Mouse (Mus musculus) liver, embryonic 11.5 days (tissue): ENCODE results near the gene Folr1. TPM values are rescaled to one million over a fixed set of nuclear protein-coding genes. Genes with fewer than 3 reads are reported as not detected.

Source experiments
- ATAC-seq: fragments of 200-750 bp; cut with Nextera tagmentation; replicated peaks from 2 replicates; pipeline ENCODE4 v1.8.0; 2017; ENCODE audit warnings: moderate number of reproducible peaks, mild to moderate bottlenecking, moderate TSS enrichment, moderate library complexity; ENCODE audit not compliant: low FRiP score
- DNase-seq: peaks from one replicate; pipeline ENCODE4 v3.0.0-alpha.2; 2017; ENCODE audit warnings: low spot score
- H3K27ac ChIP-seq: fragments of 300-500 bp; sonication (generic); 2 replicates; pipeline ENCODE4 v1.5.1; 2014; ENCODE audit warnings: mild to moderate bottlenecking, low read depth, low read length, control low read depth
- H3K27me3 ChIP-seq: fragments of 300-500 bp; sonication (generic); replicated peaks from 2 replicates; pipeline ENCODE4 v1.6.1; 2014; ENCODE audit warnings: low read length, mixed read lengths; ENCODE audit not compliant: control insufficient read depth, insufficient read depth
- H3K36me3 ChIP-seq: fragments of 300-500 bp; sonication (generic); 2 replicates; pipeline ENCODE4 v1.6.1; 2014; ENCODE audit warnings: mild to moderate bottlenecking, low read length, moderate library complexity, mixed read lengths; ENCODE audit not compliant: control insufficient read depth, insufficient read depth
- H3K4me1 ChIP-seq: fragments of 300-500 bp; sonication (generic); replicated peaks from 2 replicates; pipeline ENCODE4 v1.6.1; 2014; ENCODE audit warnings: low read length, mixed read lengths; ENCODE audit not compliant: control insufficient read depth, insufficient read depth
- H3K4me2 ChIP-seq: fragments of 300-500 bp; sonication (generic); 2 replicates; pipeline ENCODE4 v1.6.1; 2014; ENCODE audit warnings: mild to moderate bottlenecking, control low read depth, moderate library complexity
- H3K4me3 ChIP-seq: fragments of 300-500 bp; sonication (generic); 2 replicates; pipeline ENCODE4 v1.5.1; 2014; ENCODE audit warnings: low read depth, low read length, control low read depth
- H3K9ac ChIP-seq: fragments of 300-500 bp; sonication (generic); 2 replicates; pipeline ENCODE4 v1.6.1; 2014; ENCODE audit warnings: low read depth, low read length, control low read depth
- H3K9me3 ChIP-seq: fragments of 300-500 bp; sonication (generic); 2 replicates; pipeline ENCODE4 v1.6.1; 2016; ENCODE audit warnings: low read length, inconsistent platforms, mixed read lengths; ENCODE audit not compliant: control insufficient read depth
- WGBS: fragments of 180-500 bp; shearing (Covaris S2); extraction: QIAGEN DNeasy Blood & Tissue Kit; methylation state at CpG from one replicate; pipeline ENCODE4 v1.1.7; 2014; 5-methylcytosine and 5-hydroxymethylcytosine counted together
- polyA plus RNA-seq: library from polyadenylated mRNA; unstranded; fragments of >200 nt; fragmentation: Nextera tagmentation; extraction: Ambion mirVana; gene quantifications from 2 replicates; pipeline ENCODE4 v1.2.1, GENCODE M21; 2014

Folr1 gene
- polyA plus RNA-seq: 0.27 and 0.42 TPM in 2 replicates

DNA sequence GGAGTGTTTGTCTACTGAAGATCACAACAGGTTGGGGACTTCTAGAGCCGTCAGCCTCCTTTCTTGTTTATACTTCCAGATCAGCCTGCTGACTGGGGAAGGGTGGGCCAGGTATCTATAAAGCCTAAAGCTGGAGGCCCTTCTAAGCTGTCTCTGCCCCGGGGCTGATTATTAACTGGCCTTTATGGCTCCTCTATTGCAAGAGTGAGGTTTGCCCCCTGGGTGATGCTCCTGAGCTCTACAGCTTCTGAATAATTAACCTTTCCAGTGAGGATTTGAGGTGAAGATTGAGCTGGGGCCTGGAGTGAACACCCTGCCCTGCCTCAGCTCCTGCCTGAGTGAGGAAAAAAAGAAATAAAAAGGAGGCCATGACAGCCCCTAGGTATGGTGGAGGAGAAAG, at the start of gene Folr1:
Gene Folr1 (minus strand): TSS at position 160 of the 400 bp plus-strand sequence.
- no peaks in the 10 kb centered on the region for H3K9me3 ChIP-seq
- no peak within 1 kb of the TSS for H3K4me2 ChIP-seq
- DNase-seq (no peak), ATAC-seq (no peak)
- H3K9ac ChIP-seq: no peak within 1 kb of the TSS
- H3K36me3 ChIP-seq: no peaks in the 10 kb centered on the region
- 62% methylated on average over 2 of the region's 2 CpGs for WGBS
- no peak within 1 kb of the TSS for H3K4me3 ChIP-seq
- H3K27ac ChIP-seq: no peak within 1 kb of the TSS
- no peaks in the 10 kb centered on the region for H3K27me3 ChIP-seq
- no peaks in the 10 kb centered on the region for H3K4me1 ChIP-seq

DNA sequence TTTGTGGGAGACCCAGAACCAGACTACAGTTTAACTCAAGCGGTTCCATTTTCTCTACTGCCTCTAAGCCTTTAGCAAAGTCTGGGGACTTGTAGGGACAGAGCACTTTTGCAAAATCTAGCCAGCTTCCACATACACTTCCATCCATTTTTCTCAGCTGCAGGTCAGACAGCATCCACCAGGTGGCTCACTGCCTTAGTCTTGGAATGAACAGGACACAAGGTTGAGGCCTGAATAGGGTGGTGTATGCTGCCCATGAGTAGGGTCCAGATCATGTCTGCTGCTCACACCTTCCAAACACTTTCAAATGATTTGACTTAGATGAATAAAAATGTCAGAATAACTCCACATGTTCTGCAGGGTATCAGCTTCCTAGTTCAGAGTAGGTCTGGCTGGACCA, 47.5 kb upstream of the Folr1 start:
- Histone ChIP-seq H3K9me3 (no peaks in the 10 kb centered on the region), H3K4me1 (no peaks in the 10 kb centered on the region), H3K4me2 (no peak overlapping the region), H3K36me3 (peaks cover 3% of the 10 kb centered on the region; the same call in 1 of the 2 replicates), H3K9ac (no peak overlapping the region), H3K27me3 (no peaks in the 10 kb centered on the region), H3K27ac (no peak overlapping the region), H3K4me3 (no peak overlapping the region)
- ATAC-seq (peak; percentile 71), DNase-seq (peak; percentile 54)
- 10% methylated on average over 1 of the region's 1 CpGs for WGBS

DNA sequence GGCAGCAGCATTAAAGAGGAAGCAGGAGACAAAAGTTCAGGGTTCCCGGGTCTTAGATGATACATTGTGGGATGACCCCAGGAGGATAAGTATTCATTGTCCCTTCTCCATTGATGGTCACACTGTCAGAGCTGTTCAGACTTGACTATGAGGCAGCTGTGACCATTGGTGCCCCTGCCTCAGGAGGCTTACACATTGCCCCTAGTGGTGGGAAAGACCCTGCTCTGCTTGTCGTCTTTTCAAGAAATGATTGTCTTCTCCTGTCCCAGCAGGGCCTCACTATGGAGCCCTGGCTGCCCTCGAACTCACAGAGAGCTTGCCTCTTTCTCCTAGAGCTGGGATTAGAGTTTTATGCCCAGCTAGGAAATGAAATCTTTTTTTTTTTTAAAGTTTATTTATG, 41.4 kb upstream of the Folr1 start:
- Histone ChIP-seq H3K9ac (no peak overlapping the region), H3K4me3 (no peak overlapping the region), H3K9me3 (no peaks in the 10 kb centered on the region), H3K36me3 (peaks cover 17% of the 10 kb centered on the region), H3K27ac (no peak overlapping the region), H3K27me3 (no peaks in the 10 kb centered on the region), H3K4me1 (peaks cover 7% of the 10 kb centered on the region), H3K4me2 (no peak overlapping the region)
- WGBS: 75% methylated on average over 3 of the region's 3 CpGs
- DNase-seq: no peak
- no peak for ATAC-seq

- no peaks in the 10 kb centered on the region for H3K27me3 ChIP-seq
- peaks cover 17% of the 10 kb centered on the region for H3K36me3 ChIP-seq
- no peak for ATAC-seq
- peaks cover 13% of the 10 kb centered on the region for H3K4me1 ChIP-seq
- no peak overlapping the region for H3K4me2 ChIP-seq
- no peak overlapping the region for H3K4me3 ChIP-seq
- WGBS: 84% methylated on average over 4 of the region's 4 CpGs
- DNase-seq: no peak
- no peak overlapping the region for H3K27ac ChIP-seq
- no peaks in the 10 kb centered on the region for H3K9me3 ChIP-seq
- no peak overlapping the region for H3K9ac ChIP-seq
Observed at GRCm38 (mm10) chr7:101910138-101910537, 39.5 kb upstream of the Folr1 start.

GRCm38 (mm10) chr7:101908367-101908766, 37.8 kb upstream of the Folr1 start:
- ATAC-seq: no peak
- no peaks in the 10 kb centered on the region for H3K9me3 ChIP-seq
- no peak overlapping the region for H3K4me3 ChIP-seq
- H3K4me2 ChIP-seq: peak overlapping the region; percentile 19; the same call in 1 of the 2 replicates
- peaks cover 13% of the 10 kb centered on the region for H3K4me1 ChIP-seq
- no peak overlapping the region for H3K27ac ChIP-seq
- DNase-seq: no peak
- H3K36me3 ChIP-seq: peaks cover 17% of the 10 kb centered on the region
- WGBS: 57% methylated on average over 4 of the region's 4 CpGs
- H3K27me3 ChIP-seq: no peaks in the 10 kb centered on the region
- H3K9ac ChIP-seq: peak overlapping the region; percentile 1; the same call in 1 of the 2 replicates

DNA sequence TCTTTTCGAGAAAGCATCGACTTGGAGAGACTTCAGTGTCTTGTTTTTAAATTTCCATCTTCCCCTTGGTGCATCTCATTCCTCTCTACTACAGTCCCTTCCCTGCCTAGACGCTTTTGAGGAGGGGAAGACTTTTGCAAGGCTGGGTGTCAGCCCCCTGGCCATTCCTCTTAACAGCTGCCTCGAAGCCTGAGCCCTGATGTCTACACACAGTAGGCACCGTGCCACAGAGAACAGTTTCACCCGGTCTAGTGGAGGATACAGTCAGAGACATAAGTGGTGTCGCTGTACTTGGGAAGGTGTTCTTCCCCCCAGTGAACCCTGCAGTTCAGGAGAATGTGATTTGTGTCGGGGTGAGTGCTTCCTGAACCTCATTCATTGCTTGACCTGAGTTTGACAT, 36.1 kb upstream of the Folr1 start:
- DNase-seq (no peak), ATAC-seq (no peak)
- WGBS: 52% methylated on average over 8 of the region's 8 CpGs
- H3K4me3 ChIP-seq: peak overlapping the region; percentile 66
- peaks cover 13% of the 10 kb centered on the region for H3K4me1 ChIP-seq
- H3K9me3 ChIP-seq: no peaks in the 10 kb centered on the region
- peak overlapping the region; percentile 89 for H3K4me2 ChIP-seq
- H3K36me3 ChIP-seq: peaks cover 16% of the 10 kb centered on the region; the same call in 1 of the 2 replicates
- no peaks in the 10 kb centered on the region for H3K27me3 ChIP-seq
- H3K9ac ChIP-seq: peak overlapping the region; percentile 77
- peak overlapping the region; percentile 87 for H3K27ac ChIP-seq

DNA sequence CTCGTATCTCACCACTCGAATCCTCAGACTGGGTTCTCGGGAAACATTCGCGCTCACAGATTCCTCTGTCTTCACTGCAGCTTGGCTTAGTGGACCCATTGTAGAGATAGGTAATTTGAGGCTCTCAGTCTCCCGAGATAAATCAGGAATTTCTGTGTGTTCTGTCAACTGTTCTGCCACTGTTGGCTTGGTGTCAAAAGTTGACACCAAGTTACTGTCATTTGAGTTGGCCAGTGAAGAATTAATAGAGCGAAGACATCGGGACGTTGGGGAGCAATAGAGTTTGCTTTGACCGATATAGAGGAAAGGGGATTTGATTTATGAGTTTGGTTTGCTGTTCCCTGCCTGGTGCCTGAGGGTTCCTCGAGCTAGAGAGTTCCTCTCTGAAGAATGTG, 35.7 kb upstream of the Folr1 start, which contains the start of gene Tomt:
Gene Tomt (minus strand): TSS at position 73 of the 395 bp plus-strand sequence.
- no peaks in the 10 kb centered on the region for H3K27me3 ChIP-seq
- DNase-seq (no peak), ATAC-seq (no peak)
- H3K36me3 ChIP-seq: peaks cover 16% of the 10 kb centered on the region; the same call in 1 of the 2 replicates
- no peaks in the 10 kb centered on the region for H3K9me3 ChIP-seq
- peaks cover 13% of the 10 kb centered on the region for H3K4me1 ChIP-seq
- H3K27ac ChIP-seq: peak within 1 kb of the TSS; percentile 87
- H3K4me2 ChIP-seq: peak within 1 kb of the TSS; percentile 89
- WGBS: 8% methylated on average over 11 of the region's 11 CpGs
- H3K9ac ChIP-seq: peak within 1 kb of the TSS; percentile 77
- peak within 1 kb of the TSS; percentile 66 for H3K4me3 ChIP-seq

- Histone ChIP-seq H3K9me3 (no peaks in the 10 kb centered on the region), H3K4me1 (peaks cover 13% of the 10 kb centered on the region), H3K9ac (peak within 1 kb of the TSS; percentile 77), H3K27me3 (no peaks in the 10 kb centered on the region), H3K36me3 (peaks cover 13% of the 10 kb centered on the region; the same call in 1 of the 2 replicates), H3K4me2 (peak within 1 kb of the TSS; percentile 89), H3K27ac (peak within 1 kb of the TSS; percentile 87), H3K4me3 (peak within 1 kb of the TSS; percentile 66)
- peak; percentile 98 for DNase-seq
- ATAC-seq: peak; percentile 95
- WGBS: under 1% methylated on average over 61 of the region's 61 CpGs
Observed at GRCm38 (mm10) chr7:101905561-101906286, 35.1 kb upstream of the Folr1 start, which contains the start of gene Lamtor1. Gene Lamtor1 (plus strand): TSS chr7:101905904.

GRCm38 (mm10) chr7:101902846-101903245, 32.3 kb upstream of the Folr1 start:
- peaks cover 12% of the 10 kb centered on the region; the same call in 1 of the 2 replicates for H3K36me3 ChIP-seq
- no peak overlapping the region for H3K4me3 ChIP-seq
- H3K9me3 ChIP-seq: no peaks in the 10 kb centered on the region
- no peaks in the 10 kb centered on the region for H3K27me3 ChIP-seq
- peaks cover 10% of the 10 kb centered on the region for H3K4me1 ChIP-seq
- H3K4me2 ChIP-seq: no peak overlapping the region
- DNase-seq (no peak), ATAC-seq (no peak)
- no peak overlapping the region for H3K9ac ChIP-seq
- H3K27ac ChIP-seq: no peak overlapping the region
